Mouse (Mus musculus) cerebellum, postnatal 10 days (tissue): ENCODE measurements around the gene Tgds.
"Not testable (repeated sequence)": the region's sequence is repeated elsewhere in the genome, so short reads cannot be mapped to it uniquely, and the experiment has no call there.

Source experiments
- DNase-seq, 2 experiments: peaks; one replicate each; pipeline ENCODE4 v3.0.0; 2021; ENCODE audit warnings: mixed read lengths in 2 of 2

The Tgds gene

DNA sequence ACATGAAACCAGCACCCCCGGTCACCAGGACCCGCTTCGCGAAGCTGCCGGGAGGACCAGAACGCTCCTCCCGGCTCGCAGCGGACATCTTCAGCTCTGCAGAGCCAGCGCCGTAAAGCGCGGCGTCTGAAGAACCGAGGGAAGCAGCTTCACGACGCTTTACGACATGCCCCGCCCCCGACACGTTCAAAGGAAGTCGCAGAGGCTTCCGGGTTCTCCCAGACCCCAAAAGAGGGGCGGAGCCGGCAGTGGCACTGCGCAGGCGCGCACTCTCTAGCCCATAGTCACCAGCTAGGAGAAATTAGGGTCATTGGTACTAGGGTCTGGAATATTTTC lies at the start of gene Tgds:
TSS of gene Tgds (minus strand) at position 114 of the 336 bp plus-strand sequence.
- peak; percentile 99 to 100 for DNase-seq

DNA sequence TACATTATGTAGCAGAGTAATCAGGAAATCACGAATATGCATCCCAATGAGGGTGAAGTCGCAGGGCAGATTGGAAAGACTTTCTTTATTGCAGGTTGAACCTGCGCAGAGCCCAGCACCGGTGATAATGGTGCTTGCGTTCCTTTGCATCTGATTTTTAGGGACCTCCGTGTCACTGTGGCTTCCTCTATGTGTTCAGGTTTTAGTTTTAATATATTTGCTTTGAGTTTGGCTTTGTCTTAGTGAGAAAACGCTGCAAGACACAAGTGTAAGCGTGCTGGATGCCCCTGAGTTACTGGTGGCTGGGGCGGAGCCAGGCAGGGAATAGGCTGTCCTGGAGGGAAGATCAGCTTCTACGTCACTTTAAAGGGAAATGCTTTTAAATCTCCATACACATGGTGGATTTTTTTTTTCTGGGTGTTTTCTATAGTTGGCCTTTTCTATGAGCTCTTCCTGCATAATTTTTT lies 48.2 kb upstream of the Tgds start:
- peak; percentile 70 to 74 for DNase-seq

DNA sequence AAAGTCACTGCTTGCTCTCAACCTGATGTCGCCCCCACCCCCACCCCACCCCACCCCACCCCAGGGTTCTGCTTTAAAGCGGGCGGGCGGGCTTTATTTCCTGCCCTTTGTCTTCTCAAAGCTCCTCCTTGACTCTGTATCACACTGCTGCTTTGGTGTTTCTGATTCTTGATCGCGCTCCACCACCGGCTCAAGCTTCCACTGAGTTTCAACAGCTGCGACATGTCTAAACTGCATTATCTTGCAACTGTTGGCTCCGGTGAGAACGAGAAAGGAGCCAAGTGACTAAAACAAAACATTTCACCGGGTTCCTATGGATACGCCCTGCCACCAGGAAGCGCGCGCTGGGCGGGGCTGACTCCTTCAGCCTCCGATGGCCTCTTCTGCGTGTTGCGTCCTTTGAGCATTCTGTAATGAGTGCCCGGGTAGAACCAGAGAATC lies 47.6 kb upstream of the Tgds start:
- peak; percentile 58 to 71 for DNase-seq

- no peak for DNase-seq
These were observed 47.1 kb upstream of the Tgds start for GRCm38 (mm10) chr14:118179701-118180100.

GRCm38 (mm10) chr14:118179251-118179650 lies 46.7 kb upstream of the Tgds start:
- DNase-seq = no peak

GRCm38 (mm10) chr14:118175694-118176085 lies 43.1 kb upstream of the Tgds start:
- no peak for DNase-seq

DNA sequence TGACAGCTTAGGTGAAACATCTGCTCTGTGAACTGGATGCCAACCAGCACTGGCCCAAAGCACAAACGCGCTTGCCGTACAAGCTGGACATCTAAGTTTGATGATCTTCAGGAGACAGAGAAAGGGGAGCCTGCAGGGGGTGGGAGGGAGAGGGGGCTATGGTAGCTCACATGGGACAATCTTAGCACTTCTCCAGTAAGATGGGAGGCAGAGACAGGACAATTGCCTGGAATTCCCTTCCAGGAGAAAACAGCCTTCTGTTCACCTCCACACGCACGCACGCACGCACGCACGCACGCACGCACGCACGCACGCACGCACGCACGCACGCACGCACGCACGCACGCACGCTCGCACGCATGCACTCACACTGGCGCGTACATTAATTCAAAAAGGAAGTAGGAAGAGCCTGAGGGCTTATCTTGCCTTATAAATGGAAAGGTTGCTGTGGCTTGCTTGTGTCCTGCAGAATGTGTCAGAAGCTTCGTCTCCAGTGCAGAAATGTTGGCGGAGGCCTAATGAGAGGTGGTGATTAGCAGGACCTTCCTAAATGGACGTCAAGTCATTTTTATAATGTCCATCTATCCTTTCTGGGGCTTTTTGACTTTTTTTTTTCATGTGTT lies 42.6 kb upstream of the Tgds start:
- DNase-seq = no peak

- peak in 1 of 2 experiments; percentile 29 for DNase-seq
These were observed 41.1 kb upstream of the Tgds start for GRCm38 (mm10) chr14:118173590-118174203.

DNA sequence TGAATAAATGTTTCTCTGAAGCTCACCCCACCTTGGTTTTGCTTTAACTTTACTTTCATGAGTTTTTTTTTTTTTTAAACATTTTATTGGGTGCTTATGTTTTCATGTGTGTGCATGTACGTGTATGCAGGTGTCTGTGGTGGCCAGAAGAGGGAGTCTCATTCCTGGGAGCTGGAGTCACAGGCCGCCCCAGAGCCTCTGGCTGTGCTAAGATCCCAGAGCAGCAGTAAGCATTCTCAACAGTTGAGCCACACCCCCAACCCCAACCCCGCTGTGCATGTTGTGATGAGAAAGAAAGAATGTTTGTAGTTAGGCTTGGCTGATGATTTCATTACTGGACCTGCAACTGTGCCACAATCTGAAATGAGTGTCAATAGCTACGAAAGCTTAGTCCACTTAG lies 36.2 kb upstream of the Tgds start:
- no peak for DNase-seq

- DNase-seq = no peak
These were observed 30.1 kb upstream of the Tgds start for GRCm38 (mm10) chr14:118162640-118163039.

DNA sequence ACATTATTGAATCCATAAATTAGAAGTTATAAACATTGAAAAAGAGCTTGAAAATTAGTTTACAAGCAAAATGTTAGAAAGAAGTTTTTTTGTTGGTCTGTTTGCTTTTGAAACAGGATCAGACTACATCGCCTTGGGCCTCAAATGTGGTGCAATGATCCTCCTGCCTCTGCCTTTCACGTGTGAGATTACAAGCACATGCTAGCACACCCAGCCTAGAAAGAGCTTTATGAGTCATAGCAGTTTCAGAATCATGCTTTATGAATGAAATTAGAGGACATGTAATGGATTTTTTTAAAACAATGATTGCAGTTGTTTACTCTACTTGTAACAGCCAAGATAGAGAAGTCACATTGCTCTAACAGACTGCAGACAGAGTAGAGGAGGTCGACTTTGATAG lies 29.2 kb upstream of the Tgds start:
- DNase-seq = no peak

DNA sequence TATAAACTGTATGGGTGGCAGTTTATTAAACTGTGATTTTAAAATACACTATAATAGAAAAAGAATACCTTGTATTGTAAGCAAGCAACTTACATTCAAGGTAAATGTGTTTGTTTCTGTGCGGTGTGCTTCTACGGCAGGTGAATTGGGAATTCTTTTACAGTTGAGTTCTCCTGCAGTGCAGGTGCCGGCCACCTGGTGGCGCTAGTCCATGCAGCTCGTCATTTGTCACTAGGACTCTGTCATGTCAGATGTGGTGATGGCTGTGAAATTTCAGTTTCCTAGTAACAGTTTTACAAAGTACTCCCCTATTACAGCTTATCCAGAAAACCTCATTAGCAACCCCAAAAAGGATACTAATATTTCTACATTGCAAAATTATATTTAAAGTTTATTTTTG lies 24.6 kb upstream of the Tgds start:
- DNase-seq = peak; percentile 71 to 80

DNA sequence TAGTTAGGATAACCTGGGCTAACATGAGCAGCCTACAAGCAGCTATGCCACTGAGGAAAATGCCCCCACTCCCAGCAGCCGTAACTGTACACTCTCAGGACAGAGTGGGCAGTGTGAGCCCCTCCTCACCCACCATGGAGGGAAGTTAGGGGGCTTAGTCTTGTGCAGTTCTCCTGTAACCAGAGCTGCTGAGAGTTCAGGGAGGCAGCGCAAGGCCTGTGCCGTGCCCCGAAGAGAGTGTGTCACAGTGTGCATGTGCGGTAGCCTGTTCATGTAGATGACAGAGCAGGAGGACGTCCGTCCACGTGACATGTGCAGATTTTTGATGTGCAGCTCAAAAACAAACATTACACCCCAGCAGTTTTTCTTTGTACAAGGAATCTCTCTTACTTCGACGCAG lies 24.2 kb upstream of the Tgds start:
- DNase-seq = no peak

DNA sequence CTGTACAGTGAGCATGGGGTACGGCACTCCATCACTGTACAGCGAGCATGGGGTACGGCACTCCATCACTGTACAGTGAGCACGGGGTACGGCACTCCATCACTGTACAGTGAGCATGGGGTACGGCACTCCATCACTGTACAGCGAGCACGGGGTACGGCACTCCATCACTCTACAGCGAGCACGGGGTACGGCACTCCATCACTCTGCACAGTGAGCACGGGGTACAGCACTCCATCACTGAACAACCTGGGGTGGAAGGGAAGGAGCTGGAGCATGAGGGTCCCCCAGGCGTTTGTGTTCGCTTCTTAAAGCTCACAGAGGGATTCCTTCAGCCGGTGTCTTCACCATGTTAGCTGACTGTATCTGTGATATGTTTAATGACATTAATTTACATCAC lies 23.5 kb upstream of the Tgds start:
- not testable (repeated sequence) for DNase-seq

- DNase-seq = no peak
These were observed 19.7 kb upstream of the Tgds start for GRCm38 (mm10) chr14:118152294-118152651.

DNA sequence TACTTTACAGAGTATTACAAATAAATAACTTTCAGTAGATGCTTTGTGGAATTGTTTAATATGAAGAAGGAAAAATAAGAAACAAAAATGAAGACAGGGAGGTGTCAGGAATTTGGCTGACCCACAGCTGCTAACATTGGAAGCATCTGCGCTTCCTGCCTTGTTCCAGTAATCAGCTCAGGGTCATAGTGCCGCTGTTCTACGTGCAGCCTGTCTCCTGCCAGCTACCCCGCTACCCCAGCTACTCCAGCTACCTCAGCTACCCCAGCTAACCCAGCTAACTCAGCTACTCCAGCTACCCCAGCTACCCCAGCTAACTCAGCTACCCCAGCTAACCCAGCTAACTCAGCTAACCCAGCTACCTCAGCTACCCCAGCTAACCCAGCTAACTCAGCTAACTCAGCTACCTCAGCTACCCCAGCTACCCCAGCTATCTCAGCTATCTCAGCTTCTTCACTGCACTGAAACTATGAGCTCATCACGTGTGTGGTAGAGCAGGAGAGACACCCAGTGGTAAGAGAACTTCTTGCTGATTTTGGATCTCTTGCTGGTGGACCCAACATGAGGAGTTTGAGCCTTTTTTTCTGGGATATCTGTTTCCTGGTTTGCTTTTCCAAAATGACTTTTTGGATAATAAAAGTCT lies 19.2 kb upstream of the Tgds start:
- peak; percentile 20 to 29 for DNase-seq

- DNase-seq = no peak
These were observed 18.3 kb upstream of the Tgds start for GRCm38 (mm10) chr14:118150656-118151551.

- no peak for DNase-seq
These were observed 16.0 kb upstream of the Tgds start for GRCm38 (mm10) chr14:118148554-118148953.

- DNase-seq = no peak
These were observed 15.5 kb upstream of the Tgds start for GRCm38 (mm10) chr14:118148046-118148445.

GRCm38 (mm10) chr14:118142283-118142682 lies 9.7 kb upstream of the Tgds start:
- DNase-seq = no peak

DNA sequence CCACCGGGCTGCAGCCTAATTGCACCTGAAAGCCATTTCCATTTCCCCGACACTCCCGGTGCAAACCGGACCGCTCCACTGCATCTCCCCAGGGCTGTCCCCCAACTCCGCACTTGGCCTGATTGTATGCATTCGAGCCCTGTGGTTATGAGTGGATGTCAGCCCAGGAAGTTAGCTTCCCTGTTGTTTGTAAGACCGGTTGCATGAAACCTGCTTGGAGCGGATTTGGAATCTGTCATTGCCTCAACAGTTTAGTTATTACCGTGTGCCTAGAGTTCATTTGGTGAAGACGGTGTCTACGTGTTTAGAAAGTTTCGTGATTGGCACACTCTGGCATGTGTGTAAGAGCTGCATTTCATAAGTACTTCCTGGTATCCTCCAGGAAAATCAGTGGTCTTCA lies 4.9 kb upstream of the Tgds start:
- DNase-seq = no peak

DNA sequence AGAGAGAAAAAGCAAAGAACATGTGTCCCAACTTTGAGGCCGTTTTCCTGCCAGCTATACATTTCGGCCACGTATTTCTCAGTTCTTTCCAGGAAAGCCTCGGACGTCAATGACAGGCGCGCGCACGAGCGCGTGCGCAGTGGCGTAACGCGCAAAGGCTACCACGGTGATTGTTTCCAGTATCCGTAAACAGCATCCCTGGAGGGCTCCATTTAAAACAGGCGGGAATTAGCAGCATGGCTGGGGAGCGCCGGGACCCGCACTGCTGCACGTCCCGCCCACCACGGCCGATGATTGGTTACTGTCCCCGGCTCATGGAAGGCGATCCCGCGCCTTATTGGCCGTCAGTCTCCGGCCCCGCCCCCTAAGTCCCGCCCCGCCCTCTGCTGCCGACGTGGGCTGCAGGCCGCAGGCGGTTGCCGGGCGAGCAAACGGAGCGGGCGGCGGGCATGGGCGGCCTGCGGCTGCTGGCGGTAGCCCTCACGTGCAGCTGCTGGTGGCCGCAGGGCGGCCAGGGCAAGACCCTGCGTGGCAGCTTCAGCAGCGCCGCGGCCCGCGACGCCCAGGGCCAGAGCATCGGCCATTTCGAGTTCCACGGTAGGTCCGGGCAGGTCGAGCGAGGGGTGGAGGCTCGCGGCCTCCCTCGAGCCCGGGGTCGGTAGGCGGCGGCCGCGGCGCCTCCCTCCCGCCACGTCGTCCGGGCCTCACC lies 4.3 kb upstream of the Tgds start, which contains the start of gene Gpr180:
TSS of gene Gpr180 (plus strand) at position 415 of the 709 bp plus-strand sequence.
- DNase-seq = peak; percentile 99
